Mouse (Mus musculus) left cerebral cortex, postnatal 4 days (tissue): ENCODE measurements around the gene Samd8. TPM values are rescaled to one million over a fixed set of nuclear protein-coding genes. Genes with fewer than 3 reads are reported as not detected.

Source experiments
- DNase-seq: peaks from one replicate; pipeline ENCODE4 v3.0.0-alpha.2; 2022
- intact Hi-C: fragments of 180-260 bp; cut with DNase I; formaldehyde crosslinking; loops from one replicate; pipeline ENCODE4 v1.15.1; 2025
- total RNA-seq, 2 experiments: library from RNA; stranded (reverse); gene quantifications; 2 replicates each; pipeline ENCODE4 v1.2.3; 2021

Samd8 gene
- total RNA-seq, 2 experiments from 2014 or later, result 92.6 to 94.3 TPM

DNA sequence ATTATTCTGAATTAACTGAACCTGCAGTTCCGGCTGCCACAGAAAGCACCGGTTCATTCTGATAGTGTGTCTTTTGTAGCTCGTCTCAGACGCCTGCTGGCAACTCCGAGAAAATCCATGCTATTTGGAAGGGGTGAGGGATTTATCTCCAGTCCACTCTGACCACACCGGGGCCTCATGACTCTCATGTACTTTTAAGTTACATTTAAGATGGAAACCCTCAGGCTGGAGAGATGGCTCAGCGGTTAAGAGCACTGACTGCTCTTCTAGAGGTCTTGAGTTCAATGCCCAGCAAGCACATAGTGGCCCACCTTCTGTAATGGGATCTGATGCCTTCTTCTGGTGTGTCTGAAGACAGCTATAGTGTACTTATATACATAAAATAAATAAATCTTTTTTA lies 72.0 kb downstream of the Samd8 start:
- intact Hi-C loops, result no loop called here
- no peak for DNase-seq

DNA sequence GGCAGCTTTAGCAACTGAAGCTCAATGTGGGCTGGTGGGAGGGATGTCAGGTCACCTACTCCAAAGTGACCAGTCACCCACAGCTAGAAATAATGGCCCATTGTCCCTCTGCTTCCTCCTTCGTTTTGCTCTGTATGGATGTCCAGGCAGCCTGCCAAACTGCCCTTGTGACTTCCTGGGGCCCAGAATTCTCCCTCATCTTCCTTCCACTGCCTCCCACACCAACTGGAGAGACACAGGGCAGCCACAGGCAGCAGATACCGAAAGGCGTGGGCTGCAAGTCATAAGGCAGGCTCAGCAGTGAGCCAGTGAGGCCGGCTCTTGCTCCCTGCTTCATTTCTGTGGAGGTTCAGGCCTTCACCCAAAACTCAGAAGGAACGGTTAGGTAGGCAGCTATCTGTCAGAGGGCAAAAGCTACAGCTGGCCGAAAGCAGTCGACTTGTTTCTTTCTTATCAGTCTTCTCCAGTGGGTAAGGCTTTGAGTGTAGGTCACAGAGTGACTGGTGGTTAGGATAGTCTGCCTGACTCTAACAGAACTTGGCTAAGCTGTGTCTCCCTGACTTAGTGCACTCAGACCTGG lies 72.6 kb downstream of the Samd8 start:
- intact Hi-C loops, result no loop called here
- peak; percentile 64 for DNase-seq

DNA sequence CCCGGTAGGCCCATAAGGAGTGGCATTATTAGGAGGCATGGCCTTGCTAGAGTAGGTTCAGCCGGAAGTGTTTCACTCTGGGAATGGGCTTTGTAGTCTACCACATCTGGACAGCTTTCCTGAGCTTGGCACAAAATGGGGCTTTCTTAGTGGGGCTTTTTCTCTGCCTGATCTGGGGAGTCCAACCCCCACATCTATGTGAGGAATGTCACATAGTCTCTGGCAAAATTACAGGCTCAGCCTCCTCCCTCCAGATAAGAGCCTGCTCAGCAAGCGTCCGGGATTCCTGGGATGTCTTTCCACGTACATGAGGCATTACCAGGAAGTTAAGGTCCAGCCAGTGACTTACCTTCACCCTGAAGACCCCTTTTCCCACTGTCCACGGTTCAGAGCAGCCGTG lies 73.6 kb downstream of the Samd8 start:
- intact Hi-C loops, result no loop called here
- DNase-seq, result no peak

DNA sequence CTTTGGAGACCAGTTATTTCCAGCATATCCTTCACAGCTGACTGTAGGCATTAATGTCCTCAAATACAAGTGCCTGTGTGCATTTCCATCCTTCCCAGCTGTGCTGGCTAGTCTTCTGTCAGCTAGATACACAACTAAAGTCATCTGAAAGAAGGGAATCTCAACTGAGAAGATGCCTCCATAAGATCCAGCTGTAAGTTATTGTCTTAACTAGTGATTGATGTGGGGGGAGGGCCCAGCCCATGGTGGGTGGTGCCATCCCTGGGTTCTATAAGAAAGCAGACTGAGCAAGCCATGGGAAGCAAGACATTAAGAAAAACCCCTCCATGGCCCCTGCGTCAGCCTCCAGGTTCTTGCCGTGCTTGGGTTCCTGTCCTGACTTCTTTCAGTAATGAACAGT lies 74.6 kb downstream of the Samd8 start, which contains the start of gene Vdac2:
Vdac2 (plus strand) TSS at position 301 of the 400 bp plus-strand sequence.
- DNase-seq, result no peak
- intact Hi-C loops, result no loop called here

DNA sequence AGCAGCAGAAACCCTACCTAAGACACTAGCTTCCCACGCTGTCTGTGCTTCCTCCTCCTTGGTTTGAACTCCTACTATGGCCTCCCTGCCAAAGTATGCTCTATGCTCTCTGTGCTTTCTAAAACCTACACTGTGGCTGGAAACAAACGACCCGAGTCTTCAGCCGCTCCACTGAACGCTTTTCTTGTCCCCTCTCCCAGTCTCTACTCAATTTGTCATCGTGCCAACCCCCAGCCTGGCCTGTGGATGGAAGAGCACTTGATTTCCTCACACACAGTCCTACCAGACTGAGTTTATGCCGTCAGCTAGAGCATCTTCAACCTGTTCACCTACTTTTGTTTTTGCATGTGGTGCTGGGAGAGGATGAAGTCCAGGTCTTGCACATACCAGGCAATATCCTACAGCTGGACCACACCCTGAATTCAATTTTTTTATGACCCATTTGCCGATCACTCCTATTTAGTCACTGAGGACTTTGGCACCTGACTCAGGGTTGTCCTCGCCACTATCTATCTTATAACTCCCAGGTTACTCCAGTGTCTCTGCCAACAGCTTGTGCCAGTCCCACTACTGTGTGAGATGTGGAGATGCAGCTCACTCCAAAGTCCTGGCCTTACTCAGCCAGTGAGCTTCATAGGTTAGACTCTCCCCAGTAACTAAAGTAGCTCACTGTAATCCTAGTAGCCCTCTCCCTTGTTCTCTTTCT lies 75.6 kb downstream of the Samd8 start:
- DNase-seq, result peak; percentile 60
- intact Hi-C loops, result no loop called here

DNA sequence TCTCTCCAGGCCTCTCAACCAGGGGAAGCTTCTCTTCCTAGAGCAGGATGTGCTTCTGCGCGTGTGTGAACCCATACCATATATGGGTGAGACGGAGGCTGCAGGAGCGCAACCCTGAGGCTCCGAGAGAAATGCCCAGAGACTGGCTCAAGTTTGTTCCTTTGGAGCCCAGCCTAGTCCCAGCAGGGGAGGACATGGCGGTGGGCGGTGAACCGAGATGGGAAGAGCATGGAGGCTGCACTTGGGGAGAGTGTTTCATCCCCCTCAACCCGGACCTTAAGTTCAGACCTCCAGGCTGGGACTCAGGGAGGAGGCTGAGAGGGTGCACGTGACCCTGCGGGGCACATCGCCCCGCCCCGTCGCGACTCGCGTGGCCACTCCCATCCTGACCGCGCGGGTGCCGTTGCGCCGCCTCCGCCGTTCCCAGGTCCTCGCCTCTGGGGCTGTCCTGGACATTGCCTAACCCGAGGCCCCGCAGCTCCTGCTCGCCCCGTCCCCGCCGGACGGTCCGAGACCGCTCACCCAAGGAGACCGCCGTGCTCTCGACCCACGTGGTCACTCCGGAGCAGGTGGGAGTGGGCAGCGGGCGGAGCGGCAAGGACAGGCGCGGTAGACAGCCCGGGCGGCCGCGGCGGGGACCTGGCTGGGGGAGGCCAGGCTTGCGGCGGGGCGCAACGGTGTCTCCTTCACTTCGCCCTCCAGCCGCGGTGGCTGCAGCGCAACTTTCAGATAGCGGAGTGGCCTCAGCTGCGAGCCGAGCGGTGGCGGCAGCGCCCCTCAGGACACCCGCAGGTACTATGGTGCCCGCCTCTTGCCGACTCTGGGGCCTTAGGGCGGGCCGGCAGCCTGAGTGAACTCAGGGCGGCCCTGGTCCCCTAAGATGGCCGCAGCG lies 80.8 kb downstream of the Samd8 start:
- intact Hi-C loops, result loop anchor here (5.0 kb wide), 1 partner anchor 79 kb away; the partner anchor contains the start of genes Dusp13 and Samd8
- peak; percentile 97 for DNase-seq

DNA sequence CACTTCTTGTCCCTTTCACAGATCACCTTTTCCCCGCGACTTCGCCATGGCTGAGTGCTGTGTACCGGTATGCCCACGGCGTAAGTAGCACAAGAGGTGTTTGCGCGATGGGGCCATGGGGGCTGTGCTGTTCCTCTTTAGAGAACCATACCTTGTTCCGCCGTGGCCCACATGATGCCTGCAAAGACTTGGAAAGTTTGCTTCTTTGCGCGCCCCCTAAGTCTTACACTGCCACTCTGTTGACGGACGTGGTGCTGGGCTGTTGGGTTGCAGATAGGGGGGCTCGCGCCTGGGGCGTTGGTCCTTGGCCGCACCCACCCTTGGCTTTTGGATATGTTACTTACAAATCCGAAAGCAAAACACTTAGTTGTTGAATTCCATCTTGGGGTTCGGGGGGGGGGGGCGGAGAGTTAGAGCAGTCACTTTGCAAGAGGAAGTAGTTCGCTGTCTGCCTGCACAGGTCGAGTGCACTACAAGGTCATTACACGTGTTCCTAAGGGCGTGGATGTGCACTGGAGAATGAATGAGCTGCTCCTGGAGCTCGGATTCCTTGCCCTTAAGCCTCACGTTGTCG lies 81.6 kb downstream of the Samd8 start:
- DNase-seq, result no peak
- intact Hi-C loops, result loop anchor here (5.0 kb wide), 1 partner anchor 80 kb away; the partner anchor contains the start of genes Dusp13 and Samd8

DNA sequence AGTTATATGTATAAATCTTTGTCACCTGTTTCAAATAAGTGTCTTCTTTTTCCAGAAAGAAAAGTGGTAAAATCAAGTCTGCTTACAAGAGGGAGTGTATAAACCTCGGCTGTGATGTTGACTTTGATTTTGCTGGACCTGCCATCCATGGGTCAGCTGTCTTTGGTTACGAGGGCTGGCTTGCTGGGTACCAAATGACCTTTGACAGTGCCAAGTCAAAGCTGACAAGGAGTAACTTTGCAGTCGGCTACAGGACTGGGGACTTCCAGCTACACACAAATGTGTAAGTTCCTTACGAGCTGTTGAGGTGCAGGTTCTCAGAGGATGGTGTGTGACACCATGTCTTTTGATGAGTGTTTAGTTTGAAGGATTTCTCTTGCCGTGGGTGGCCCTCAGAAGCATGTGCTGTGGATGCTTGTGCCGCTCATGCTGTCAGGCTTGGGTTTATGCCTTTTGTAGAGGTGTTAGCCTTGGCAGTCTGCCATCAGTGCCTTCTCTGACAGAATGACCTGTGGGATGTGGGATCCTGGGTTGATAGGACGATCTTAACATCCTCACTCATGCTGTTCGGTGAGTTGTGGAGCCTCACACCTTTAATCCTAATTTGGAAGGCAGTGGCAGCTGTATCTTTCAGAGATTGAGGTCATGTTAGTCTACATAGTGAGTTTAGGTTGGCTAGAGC lies 88.1 kb downstream of the Samd8 start:
- intact Hi-C loops, result no loop called here
- no peak for DNase-seq

DNA sequence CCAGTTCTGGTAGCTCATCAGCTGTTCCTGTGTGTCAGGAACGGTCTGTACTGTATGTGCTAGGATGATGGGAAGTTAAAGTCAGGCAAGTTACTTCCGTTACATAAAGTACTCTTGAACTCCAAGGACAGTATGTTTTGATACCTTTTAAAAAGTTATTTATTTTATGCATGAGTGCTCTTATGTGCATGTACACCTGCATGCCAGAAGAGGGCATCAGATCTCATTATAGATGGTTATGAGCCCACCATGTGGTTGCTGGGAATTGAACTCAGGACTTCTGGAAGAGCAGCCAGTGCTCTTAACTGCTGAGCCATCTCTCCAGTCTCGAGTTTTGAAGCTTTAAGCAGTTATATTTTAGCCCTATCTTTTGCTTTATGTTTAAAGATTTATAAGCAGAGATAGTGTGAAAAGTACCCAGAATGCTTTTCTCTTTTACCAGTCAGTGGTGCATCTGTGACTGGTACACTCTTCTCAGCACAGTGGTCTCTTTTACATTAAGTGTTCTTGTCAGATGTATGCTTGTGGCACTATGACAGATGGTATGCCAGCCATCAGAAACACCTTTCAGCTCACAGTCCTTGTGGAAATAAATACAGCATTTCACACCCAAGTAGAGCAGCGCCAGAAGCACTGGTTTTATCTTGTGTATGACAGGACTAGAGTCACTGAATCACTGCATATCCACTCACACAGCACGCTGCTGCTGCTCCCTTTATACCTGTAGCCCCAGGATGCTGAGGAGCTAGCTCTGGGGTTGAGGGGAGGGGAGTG lies 91.7 kb downstream of the Samd8 start:
- intact Hi-C loops, result loop anchor here (10.0 kb wide), 1 partner anchor 717 kb away; no protein-coding TSS in a partner anchor

DNA sequence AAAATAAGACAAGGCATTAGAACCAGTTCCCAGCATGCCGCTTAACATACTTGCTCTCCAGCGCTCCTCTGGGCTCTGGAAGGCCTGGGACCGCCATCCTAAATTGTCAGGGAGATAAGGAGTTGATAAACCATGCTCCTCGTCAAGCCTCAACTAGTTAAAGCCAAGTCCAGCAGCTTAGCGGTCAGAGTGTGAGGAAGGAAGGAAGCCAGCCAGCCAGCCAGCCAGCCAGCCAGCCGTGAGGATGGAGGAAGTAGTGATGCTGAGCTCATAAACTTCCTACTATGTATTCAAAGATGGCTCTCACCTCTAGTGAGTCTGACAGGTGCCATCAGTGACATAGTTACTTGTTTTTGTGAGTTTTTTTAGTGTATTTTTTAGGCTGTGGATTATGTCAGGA lies 92.9 kb downstream of the Samd8 start:
- intact Hi-C loops, result loop anchor here (10.0 kb wide), 1 partner anchor 718 kb away; no protein-coding TSS in a partner anchor
- DNase-seq, result no peak

More for the DNA sequence above, 91.7 kb downstream of the Samd8 start:
- DNase-seq, result no peak

DNA sequence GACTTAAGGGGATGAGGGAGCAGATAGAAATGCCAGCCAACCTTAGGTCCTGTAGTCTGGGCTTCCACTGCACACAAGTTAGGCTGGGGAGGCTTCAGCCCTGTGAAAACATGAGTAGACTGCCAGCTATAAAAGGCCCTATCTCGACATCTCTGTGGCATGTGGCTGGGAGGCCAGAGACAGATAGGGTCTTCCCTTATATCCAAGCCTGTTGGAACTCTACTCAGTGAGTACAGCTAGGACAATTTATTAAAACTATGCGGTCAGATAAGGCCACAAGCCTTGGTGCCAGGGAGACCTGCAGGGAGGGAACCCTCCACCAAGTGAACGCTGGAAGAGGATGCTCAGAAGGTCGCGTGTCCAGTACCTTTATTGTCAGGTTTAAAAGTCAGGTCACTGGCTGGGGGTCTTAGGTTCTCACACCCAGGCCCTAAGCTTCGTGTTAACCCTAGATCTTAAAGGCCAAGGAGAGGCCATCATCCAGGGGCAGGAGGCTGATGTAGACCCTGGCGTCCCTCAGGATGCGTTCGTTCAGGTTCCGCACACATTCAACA lies 96.6 kb downstream of the Samd8 start:
- intact Hi-C loops, result loop anchor here (10.0 kb wide), 1 partner anchor 722 kb away; no protein-coding TSS in a partner anchor

DNA sequence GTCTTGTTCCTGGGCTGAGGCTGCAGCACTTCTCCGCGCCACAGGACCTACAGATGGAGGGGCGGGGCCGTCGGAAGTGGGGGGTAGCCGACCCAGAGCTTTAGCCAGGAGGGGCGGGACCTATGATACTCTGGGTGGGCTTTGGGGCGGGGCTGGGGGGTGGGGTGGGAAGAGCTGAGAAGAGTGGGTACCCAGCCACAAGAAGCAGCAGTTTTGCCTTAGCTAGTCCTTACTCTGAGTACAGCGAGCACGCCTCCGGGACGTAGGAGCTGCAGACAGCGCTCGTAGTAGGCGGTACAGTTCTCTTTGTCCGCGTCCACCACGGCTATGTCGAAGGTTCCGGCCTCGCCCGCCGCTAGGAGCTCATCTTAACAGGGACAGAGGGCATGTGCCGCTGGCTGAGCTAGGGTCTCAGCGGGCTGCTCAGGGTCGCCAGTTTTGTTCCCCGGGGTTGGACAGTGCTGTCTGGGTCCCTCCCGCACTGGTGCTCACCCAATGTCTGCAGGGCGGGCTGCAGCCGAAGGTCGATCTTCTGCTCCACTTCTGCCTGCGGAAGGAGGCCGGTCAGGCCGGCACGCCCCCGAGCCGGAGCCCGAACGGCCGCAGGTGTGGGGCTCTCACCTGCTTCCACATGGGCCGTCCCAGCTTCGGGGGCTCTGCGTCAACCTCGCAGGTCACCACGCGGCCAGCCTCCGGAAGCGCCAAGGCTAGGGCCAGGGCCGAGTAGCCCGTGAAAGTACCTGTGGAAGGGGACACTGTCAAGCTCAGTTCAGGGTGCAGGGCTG lies 97.2 kb downstream of the Samd8 start:
- DNase-seq, result peak; percentile 90
- intact Hi-C loops, result loop anchor here (10.0 kb wide), 1 partner anchor 723 kb away; no protein-coding TSS in a partner anchor

More for the DNA sequence above, 96.6 kb downstream of the Samd8 start:
- no peak for DNase-seq

Other genes with a start within 250 kb of the Samd8 start
- not detected for gene Dupd1, start 36.0 kb upstream of the Samd8 start, total RNA-seq
- gene Dusp13, start 650 bp downstream of the Samd8 start, total RNA-seq, result not detected
- 100 to 1,000 TPM; 182 to 185 TPM for gene Vdac2, start 74.7 kb downstream of the Samd8 start, total RNA-seq
- gene Comtd1, start 98.4 kb downstream of the Samd8 start, total RNA-seq, result 10 to 100 TPM; 41.5 to 52.5 TPM
- gene Zfp503, start 239.1 kb downstream of the Samd8 start, total RNA-seq, result 1 to 10 TPM; 2.2 to 4.8 TPM